Mouse (Mus musculus): ENCODE measurements around the gene H2al1n.

- TF ChIP-seq MAFK (IDR thresholded peaks at IDR 0.05; ENCODE audit: insufficient read depth, low read depth, low read length): no peak
- TF ChIP-seq CHD2 (IDR thresholded peaks at IDR 0.05; ENCODE audit: low read depth, low read length): no peak
Measured at GRCm38 (mm10) chrX:14259597-14260239, 48.8 kb downstream of the H2al1n start.

Data from ES-E14 (cell line).